In genomic region chr8:85119052-85119981, GRCm38 (mm10) we compare ENCODE assay signal across 8 mouse cellular contexts. TPM values are rescaled to one million over a fixed set of nuclear protein-coding genes. Genes with fewer than 3 reads are reported as not detected.
DNase-seq lines count a peak whose midpoint lies in the region; ATAC-seq and TF ChIP-seq lines count a peak whose summit lies in the region.

No protein-coding gene starts in this region.

- no peaks in the 10 kb centered on the region for H3K36me3 ChIP-seq in hindbrain, postnatal 0 days (ENCODE audit: insufficient read depth, low read length)

- H3K4me1 ChIP-seq in hindbrain, postnatal 0 days (ENCODE audit: insufficient read depth, low read length): no peaks in the 10 kb centered on the region

- H3K4me2 ChIP-seq in hindbrain, postnatal 0 days (ENCODE audit: low read depth, low read length): peak overlapping the region; percentile 72

- ATAC-seq in common myeloid progenitor, adult 5-6 weeks (replicated peaks; ENCODE audit: low read depth, poor library complexity, severe bottlenecking): 0 out of 2 replicates have a peak, but pooled peaks have one; percentile 29
- ATAC-seq in hindbrain, postnatal 0 days: peak; percentile 94
- no peak for ATAC-seq in inflammation-experienced regulatory T-cells, adult 6 months

- H3K27ac ChIP-seq in hindbrain, postnatal 0 days: peak overlapping the region; percentile 77

- DNase-seq in adrenal gland, adult 18-20 months (ENCODE audit: low spot score in 2 of 2): peak; percentile 74
- peak; percentile 47 to 59 for DNase-seq in gastrocnemius, adult 8-10 months (ENCODE audit: low spot score in 2 of 2)
- peak; percentile 92 for DNase-seq in hindbrain, postnatal 0 days (ENCODE audit: low spot score)
- DNase-seq in left cerebral cortex, adult 18-20 months (ENCODE audit: low spot score in 2 of 2): peak; percentile 78 to 87
- DNase-seq in lung, postnatal 36 days: peak; percentile 95
- peak; percentile 87 to 90 for DNase-seq in right cerebral cortex, adult 2 months (ENCODE audit: low spot score in 2 of 2)

- peak overlapping the region; percentile 62 for H3K9ac ChIP-seq in hindbrain, postnatal 0 days (replicated peaks; ENCODE audit: low read length)

- no peaks in the 10 kb centered on the region for H3K27me3 ChIP-seq in hindbrain, postnatal 0 days (ENCODE audit: insufficient read depth, low read length)

- no peaks in the 10 kb centered on the region for H3K9me3 ChIP-seq in hindbrain, postnatal 0 days (ENCODE audit: low read length)

- 7% methylated on average over 37 of the region's 37 CpGs for WGBS in hindbrain, postnatal 0 days

- H3K4me3 ChIP-seq in hindbrain, postnatal 0 days (ENCODE audit: low read length): peak overlapping the region; percentile 58

- TF ChIP-seq CTCF in hindbrain, postnatal 0 days (IDR thresholded peaks at IDR 0.05; ENCODE audit: low read depth): peak; percentile 61

RNA-seq across cellular contexts. Expression of gene Zfp791, which starts 3.6 kb away (rescaled TPM):
- total RNA-seq in adrenal gland, adult 18-20 months (2021): 1 to 10 TPM; 2.2 TPM
- not detected in 2 replicates for total RNA-seq in common myeloid progenitor, adult 5-6 weeks (2017)
- 1 to 10 TPM in 2 of 4 experiments, under 1 TPM in 2; 0.51 to 1.4 (median 0.90) TPM for total RNA-seq in gastrocnemius, adult 8-10 months (2022)
- 1.5 and 2.4 TPM in 2 replicates for total RNA-seq in hindbrain, postnatal 0 days (2014; rRNA removed)
- polyA plus RNA-seq in hindbrain, postnatal 0 days (2015; fragmentation: Nextera tagmentation; extraction: Ambion mirVana): 2.4 and 2.5 TPM in 2 replicates
- 1 to 10 TPM; 7.8 to 8.8 TPM for total RNA-seq in left cerebral cortex, adult 18-20 months (2021)
- under 1 TPM in 1 of 3 experiments, not detected in 2; 0.15 TPM for polyA plus RNA-seq in inflammation-experienced regulatory T-cells, adult 6 months (2017; shearing (Covaris generic))

RNA-seq across cellular contexts. Expression of gene Cks1brt, which starts 32.4 kb away (rescaled TPM):
- not detected for total RNA-seq in adrenal gland, adult 18-20 months (2021)
- total RNA-seq in common myeloid progenitor, adult 5-6 weeks (2017): not detected in 2 replicates
- not detected for total RNA-seq in gastrocnemius, adult 8-10 months (2022)
- not detected in 2 replicates for total RNA-seq in hindbrain, postnatal 0 days (2014; rRNA removed)
- polyA plus RNA-seq in hindbrain, postnatal 0 days (2015; fragmentation: Nextera tagmentation; extraction: Ambion mirVana): not detected in 2 replicates
- not detected for total RNA-seq in left cerebral cortex, adult 18-20 months (2021)
- under 1 TPM in 1 of 3 experiments, not detected in 2; 0.21 TPM for polyA plus RNA-seq in inflammation-experienced regulatory T-cells, adult 6 months (2017; shearing (Covaris generic))

RNA-seq across cellular contexts. Expression of gene Man2b1, which starts 36.2 kb away (rescaled TPM):
- 10 to 100 TPM; 43.2 to 51.8 TPM for total RNA-seq in adrenal gland, adult 18-20 months (2021)
- total RNA-seq in common myeloid progenitor, adult 5-6 weeks (2017): 39.6 and 42.0 TPM in 2 replicates
- total RNA-seq in gastrocnemius, adult 8-10 months (2022): 1 to 10 TPM; 6.4 to 9.8 (median 8.1) TPM
- 32.9 and 34.3 TPM in 2 replicates for total RNA-seq in hindbrain, postnatal 0 days (2014; rRNA removed)
- 22.5 TPM in 2 replicates for polyA plus RNA-seq in hindbrain, postnatal 0 days (2015; fragmentation: Nextera tagmentation; extraction: Ambion mirVana)
- total RNA-seq in left cerebral cortex, adult 18-20 months (2021): 10 to 100 TPM; 30.8 to 36.9 TPM
- 10 to 100 TPM; 80.8 to 94.7 (median 83.8) TPM for polyA plus RNA-seq in inflammation-experienced regulatory T-cells, adult 6 months (2017; shearing (Covaris generic))

RNA-seq across cellular contexts. Expression of gene Wdr83, which starts 38.2 kb away (rescaled TPM):
- total RNA-seq in adrenal gland, adult 18-20 months (2021): 10 to 100 TPM; 21.1 to 23.1 TPM
- 25.7 and 26.7 TPM in 2 replicates for total RNA-seq in common myeloid progenitor, adult 5-6 weeks (2017)
- total RNA-seq in gastrocnemius, adult 8-10 months (2022): 10 to 100 TPM; 15.4 to 20.4 (median 16.0) TPM
- total RNA-seq in hindbrain, postnatal 0 days (2014; rRNA removed): 21.4 TPM in 2 replicates
- 38.6 and 38.9 TPM in 2 replicates for polyA plus RNA-seq in hindbrain, postnatal 0 days (2015; fragmentation: Nextera tagmentation; extraction: Ambion mirVana)
- 10 to 100 TPM; 24.3 to 24.5 TPM for total RNA-seq in left cerebral cortex, adult 18-20 months (2021)
- polyA plus RNA-seq in inflammation-experienced regulatory T-cells, adult 6 months (2017; shearing (Covaris generic)): 10 to 100 TPM; 34.8 to 44.2 (median 38.5) TPM

RNA-seq across cellular contexts. Expression of gene Wdr83os, which starts 38.8 kb away (rescaled TPM):
- 10 to 100 TPM; 72.6 to 87.7 TPM for total RNA-seq in adrenal gland, adult 18-20 months (2021)
- total RNA-seq in common myeloid progenitor, adult 5-6 weeks (2017): 52.3 and 58.1 TPM in 2 replicates
- total RNA-seq in gastrocnemius, adult 8-10 months (2022): 10 to 100 TPM; 40.7 to 49.9 (median 46.3) TPM
- 109 and 123 TPM in 2 replicates for total RNA-seq in hindbrain, postnatal 0 days (2014; rRNA removed)
- 129 and 131 TPM in 2 replicates for polyA plus RNA-seq in hindbrain, postnatal 0 days (2015; fragmentation: Nextera tagmentation; extraction: Ambion mirVana)
- 10 to 100 TPM; 58.4 to 64.3 TPM for total RNA-seq in left cerebral cortex, adult 18-20 months (2021)
- polyA plus RNA-seq in inflammation-experienced regulatory T-cells, adult 6 months (2017; shearing (Covaris generic)): 100 to 1,000 TPM; 114 to 166 (median 129) TPM
